Mouse (Mus musculus): ENCODE results near the gene Pnpla7. TPM values are rescaled to one million over a fixed set of nuclear protein-coding genes. Genes with fewer than 3 reads are reported as not detected.

Pnpla7 gene
- 4.5 TPM for polyA plus RNA-seq (2014; fragmentation: Illumina TruSeq; extraction: RNeasy Lipid Tissue Mini Kit (QIAGEN cat#74804); ENCODE audit: low read depth, low replicate concordance)

DNA sequence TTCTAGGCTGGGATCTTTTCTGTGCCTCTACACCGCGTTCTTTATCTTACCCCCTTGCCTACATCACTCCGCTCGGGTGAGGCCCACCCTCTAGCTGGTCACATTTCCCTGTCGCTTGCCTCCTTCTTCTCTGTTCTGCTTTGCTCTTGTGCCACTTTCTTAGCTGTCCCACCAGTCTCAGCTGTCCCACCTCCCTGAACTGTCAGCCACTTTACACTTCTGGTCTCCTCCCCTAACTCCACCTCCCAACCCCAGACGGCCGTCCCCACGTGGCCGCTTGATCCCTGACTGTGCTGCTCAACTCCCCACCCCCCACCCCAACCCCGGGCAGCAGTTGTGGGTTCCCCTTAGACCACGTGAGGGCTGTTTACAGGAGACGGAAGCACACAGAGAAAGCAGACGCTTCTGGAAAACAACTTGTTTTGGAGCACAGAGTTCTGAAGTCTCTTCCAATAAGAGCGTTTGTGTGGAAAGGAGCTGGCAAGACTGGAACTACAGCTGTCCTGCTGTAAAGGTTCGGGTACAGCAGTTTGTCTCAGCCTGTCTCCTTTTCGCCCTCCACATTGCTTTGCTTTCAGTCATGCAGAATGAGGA lies at the start of gene Pnpla7:
Gene Pnpla7, plus strand, starts transcription at position 330 of the 594 bp plus-strand sequence.

DNA sequence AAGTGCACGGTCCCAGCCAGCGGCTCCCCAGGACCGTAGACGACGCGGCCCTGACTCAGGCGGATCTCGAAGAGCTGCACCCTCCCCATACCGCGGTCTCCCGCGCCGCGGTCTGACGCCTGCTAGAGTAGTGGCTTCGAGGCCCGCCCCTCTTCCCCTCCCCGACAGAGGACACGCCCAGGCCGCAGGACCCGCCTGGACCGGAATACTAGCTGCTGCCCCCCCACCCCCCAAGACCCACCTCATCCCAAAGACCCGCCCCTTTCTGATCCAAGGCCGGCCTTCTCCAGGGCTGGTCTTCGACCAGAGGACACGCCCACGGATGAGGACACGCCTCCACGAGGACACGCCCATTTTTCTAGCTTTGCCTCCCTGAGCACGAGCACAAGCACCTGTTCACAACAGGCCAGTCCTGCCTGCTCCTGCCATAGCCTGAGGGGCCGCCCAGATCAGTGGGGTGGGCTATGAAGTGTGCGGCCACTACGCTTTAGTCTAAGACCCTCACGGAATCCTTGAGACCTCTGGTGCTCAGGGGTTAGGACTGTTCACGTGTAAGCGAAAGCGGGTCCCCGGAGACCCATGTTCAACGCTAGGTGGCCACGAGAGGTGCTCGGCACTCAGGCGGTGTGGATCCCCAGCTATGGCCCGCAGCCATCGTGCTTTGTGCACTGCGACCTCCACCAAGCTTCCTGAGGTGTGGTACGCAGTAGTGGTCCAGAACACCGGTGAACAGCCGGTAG lies 40.6 kb upstream of the Pnpla7 start, which contains the start of gene Arrdc1:
Gene Arrdc1, minus strand, starts transcription at position 196 of the 740 bp plus-strand sequence.

DNA sequence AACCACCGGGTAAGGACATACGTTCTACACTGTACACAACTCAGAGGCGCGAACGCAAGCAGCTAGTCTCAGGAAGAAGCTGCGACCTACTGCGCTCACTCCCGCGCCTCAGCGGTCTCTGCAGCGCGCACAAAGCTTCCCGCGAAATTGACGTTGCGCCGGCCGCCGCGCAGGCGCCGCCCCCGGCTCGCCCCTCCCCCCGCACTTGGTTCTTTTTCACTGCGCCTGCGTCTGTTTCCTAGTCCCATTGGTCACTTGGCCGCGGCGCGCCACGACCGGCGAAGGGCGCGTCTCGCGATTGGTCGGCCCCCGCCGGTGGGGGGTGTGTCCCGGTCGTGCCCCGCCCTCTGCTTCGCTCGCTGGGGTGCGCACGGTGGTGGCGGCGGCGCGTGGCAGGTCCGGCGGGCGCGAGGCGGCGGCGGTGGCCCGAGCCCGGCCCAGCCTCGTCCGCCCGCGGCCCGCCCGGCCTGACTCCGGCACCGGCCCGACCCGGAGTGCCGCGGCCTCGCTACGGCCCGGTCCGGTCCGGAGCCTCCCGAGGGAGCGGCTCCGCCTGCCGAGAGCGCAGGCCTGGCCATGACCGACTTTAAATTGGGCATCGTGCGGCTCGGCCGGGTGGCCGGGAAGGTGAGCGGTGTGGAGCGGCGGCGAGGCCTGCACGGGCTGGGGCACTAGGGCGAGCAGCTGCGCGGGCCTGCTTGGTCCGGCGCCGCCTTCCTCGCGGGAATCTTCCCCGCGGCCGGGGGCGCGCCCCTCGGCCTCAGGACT lies 26.2 kb upstream of the Pnpla7 start, which contains the start of gene Zmynd19:
Gene Zmynd19, plus strand, starts transcription at position 372 of the 768 bp plus-strand sequence.

DNA sequence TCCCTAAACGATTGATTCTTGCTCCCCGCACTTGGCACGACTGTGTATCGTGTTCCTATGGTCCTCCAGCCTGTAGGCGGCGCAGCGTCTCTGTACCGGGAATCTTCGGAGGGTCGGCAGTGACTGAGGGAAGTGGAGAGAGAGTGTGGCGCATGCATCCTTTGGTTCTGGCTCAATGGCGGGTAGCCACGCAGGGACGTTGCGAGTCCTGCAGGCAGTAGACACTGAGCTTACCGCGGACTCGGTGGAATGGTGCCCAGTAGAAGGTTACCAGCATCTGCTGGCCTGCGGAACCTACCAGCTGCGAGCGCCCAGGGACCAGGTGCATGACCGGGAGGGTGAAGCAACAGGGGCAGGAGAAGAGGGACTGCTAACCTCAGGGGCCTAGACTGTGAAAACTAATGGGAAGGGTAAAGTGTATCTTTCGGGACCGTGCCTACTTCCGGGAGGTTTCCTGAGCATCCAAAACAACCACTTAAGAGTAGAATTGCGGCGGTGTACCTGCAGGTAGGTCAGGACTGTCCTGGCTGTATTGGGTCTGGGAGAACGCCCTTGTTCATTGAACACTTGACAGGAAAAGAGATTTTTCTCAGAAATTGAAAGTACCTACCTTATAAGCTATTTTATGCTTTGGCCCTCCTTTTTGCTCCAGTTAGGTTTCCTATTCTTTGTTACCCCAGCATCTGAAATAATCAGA lies 13.4 kb upstream of the Pnpla7 start, which contains the start of gene Dph7:
Gene Dph7, plus strand, starts transcription at position 97 of the 697 bp plus-strand sequence.

DNA sequence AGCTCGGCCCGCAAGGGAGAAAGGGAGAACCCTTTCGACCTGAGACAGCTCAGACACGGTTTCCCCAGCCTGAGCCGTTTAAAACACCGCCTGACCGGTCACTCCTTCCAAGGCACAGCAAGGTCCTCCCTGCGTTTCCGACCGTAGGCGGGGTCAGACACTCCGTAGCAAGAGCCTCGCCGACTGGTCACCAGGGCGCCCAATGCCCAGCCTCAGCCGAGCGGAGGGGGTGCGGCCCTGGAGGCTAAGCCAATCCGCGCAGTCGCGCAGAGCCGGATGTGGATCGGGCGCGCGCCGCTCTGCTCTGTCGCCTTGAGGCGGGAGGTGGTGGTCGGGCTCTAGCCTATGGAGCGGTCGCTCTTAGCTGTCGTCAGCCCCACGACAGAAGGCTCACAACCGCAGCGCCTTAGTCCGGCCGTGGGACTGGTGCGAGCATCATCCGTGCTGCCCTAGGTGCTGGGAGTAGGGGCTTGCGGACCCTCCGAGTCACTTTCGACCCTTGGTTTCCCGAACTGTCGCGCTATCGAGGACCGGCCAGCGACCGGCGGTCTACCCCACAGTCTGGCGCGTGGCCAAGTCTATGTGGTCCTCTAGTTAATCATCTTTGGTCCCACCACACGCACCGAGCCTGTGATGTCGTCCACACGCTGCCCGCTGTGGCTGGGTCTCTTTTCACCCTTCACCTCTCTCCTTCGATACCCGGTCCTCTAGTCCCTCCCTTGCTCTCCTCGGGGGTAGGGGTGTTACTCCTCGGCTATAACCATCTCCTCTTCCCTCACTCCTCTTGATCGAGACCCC lies 728 bp upstream of the Pnpla7 start, which contains the start of gene Mrpl41:
Gene Mrpl41, minus strand, starts transcription at position 193 of the 798 bp plus-strand sequence.

DNA sequence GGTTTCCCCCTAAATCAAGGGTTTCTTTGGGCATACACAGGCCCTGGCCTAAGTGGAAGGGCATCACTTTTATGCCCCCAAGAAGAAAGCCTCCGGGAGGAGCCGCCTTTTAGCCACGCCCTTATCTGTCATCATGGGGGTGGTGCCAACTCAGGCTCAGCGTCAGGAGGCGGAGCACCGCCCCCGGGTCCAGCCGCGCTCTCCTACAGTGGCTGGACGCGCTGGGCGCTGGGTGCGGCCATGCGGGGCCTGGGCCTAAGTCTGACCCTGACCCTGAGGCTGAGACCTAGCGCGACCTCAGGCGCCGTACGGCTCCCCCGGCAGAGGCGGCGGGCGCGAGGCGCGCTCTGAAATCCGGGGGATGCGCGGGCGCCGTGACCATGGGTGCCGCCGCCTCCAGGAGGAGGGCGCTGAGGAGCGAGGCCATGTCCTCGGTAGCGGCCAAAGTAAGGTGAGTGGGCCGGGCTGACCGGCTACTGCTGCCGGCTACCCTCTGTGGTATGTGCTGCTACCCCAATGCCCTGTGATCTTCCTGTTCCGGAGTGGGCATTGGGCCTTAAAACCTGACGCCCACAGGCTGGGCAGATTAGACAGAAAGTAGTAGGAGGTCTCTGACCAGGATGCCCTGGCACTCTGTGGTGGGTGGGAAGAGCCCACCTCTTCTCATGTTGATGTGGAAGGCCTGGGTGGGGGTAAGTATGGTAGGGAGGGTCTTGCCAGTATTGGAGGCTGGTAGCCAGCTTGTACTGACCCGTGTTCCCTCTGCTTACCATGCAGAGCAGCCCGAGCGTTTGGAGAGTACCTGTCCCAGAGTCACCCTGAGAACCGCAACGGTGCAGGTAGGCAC lies 78.6 kb downstream of the Pnpla7 start, which contains the start of gene Nsmf:
Gene Nsmf, plus strand, starts transcription at position 135 of the 847 bp plus-strand sequence.

DNA sequence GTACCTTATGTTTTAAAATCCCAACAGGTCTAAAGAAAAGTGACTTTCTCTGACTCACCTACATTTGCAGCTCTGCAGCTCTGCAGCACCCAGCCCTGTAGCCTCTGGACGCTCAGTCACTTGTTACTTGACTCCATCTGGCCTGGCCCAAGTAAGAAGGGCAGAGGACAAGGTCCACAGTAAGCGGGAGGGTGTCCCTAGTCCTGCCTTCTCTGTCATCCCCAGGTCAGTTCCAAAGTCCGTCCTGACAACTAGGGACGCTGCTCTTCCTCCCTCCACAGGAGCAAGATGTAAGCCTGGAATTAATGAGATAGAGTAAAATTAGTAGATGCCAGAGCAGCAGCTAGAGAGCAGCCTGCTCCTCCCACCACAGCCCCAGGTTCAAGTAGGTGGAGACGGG lies 104.2 kb downstream of the Pnpla7 start, which contains the start of gene Entpd8:
Gene Entpd8, plus strand, starts transcription at position 229 of the 400 bp plus-strand sequence.

DNA sequence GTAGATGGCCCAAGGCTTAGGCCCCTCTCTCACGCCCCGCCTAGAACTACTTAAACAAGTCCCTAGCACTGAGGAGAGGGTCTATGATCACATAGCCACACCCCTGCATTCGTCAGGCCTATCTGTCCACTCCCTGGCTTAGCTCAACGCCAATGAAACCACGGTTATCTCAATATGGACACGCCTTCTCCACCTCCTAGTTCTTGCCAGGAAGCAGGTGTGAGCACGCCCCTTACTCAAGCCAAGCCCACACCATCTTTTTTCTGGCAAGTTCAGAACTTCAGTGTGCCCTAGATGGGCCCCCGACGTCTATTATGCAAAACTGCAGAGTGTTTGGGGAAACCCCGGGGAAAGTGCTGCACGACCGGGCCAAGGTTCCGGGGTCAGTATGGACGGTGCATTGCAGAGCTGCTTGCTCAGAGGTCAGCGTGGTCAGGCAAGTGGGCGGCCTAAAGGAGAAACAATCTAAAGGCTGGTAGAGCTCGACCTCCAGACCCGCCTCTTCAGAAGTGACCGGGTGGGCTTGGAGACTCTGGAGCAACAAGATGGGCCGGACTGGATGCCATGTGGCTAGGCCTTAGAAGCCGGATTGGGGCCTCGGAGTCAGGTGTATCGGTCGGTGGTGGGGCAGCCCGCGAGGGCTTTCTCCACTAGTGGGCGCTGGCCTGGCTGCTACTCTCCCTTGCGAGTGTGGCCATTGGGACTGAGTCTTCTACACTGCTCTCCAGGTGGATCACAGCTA lies 119.4 kb downstream of the Pnpla7 start, which contains the start of gene Noxa1:
Gene Noxa1, minus strand, starts transcription at position 41 of the 742 bp plus-strand sequence.

Other genes starting within 250 kb of the Pnpla7 start
- 2.7 TPM for gene Cacna1b, start 212.9 kb upstream of the Pnpla7 start, polyA plus RNA-seq (2014; fragmentation: Illumina TruSeq; extraction: RNeasy Lipid Tissue Mini Kit (QIAGEN cat#74804); ENCODE audit: low read depth, low replicate concordance)
- gene Ehmt1, start 56.4 kb upstream of the Pnpla7 start, polyA plus RNA-seq (2014; fragmentation: Illumina TruSeq; extraction: RNeasy Lipid Tissue Mini Kit (QIAGEN cat#74804); ENCODE audit: low read depth, low replicate concordance), result 22.2 TPM
- 36.0 TPM for gene Arrdc1, start 40.8 kb upstream of the Pnpla7 start, polyA plus RNA-seq (2014; fragmentation: Illumina TruSeq; extraction: RNeasy Lipid Tissue Mini Kit (QIAGEN cat#74804); ENCODE audit: low read depth, low replicate concordance)
- gene Zmynd19, start 26.2 kb upstream of the Pnpla7 start, polyA plus RNA-seq (2014; fragmentation: Illumina TruSeq; extraction: RNeasy Lipid Tissue Mini Kit (QIAGEN cat#74804); ENCODE audit: low read depth, low replicate concordance), result 6.0 TPM
- 2.6 TPM for gene Dph7, start 13.6 kb upstream of the Pnpla7 start, polyA plus RNA-seq (2014; fragmentation: Illumina TruSeq; extraction: RNeasy Lipid Tissue Mini Kit (QIAGEN cat#74804); ENCODE audit: low read depth, low replicate concordance)
- 27.3 TPM for gene Mrpl41, start 935 bp upstream of the Pnpla7 start, polyA plus RNA-seq (2014; fragmentation: Illumina TruSeq; extraction: RNeasy Lipid Tissue Mini Kit (QIAGEN cat#74804); ENCODE audit: low read depth, low replicate concordance)
- 6.8 TPM for gene Nsmf, start 78.3 kb downstream of the Pnpla7 start, polyA plus RNA-seq (2014; fragmentation: Illumina TruSeq; extraction: RNeasy Lipid Tissue Mini Kit (QIAGEN cat#74804); ENCODE audit: low read depth, low replicate concordance)
- 39.5 TPM for gene Entpd8, start 104.3 kb downstream of the Pnpla7 start, polyA plus RNA-seq (2014; fragmentation: Illumina TruSeq; extraction: RNeasy Lipid Tissue Mini Kit (QIAGEN cat#74804); ENCODE audit: low read depth, low replicate concordance)
- gene Noxa1, start 119.1 kb downstream of the Pnpla7 start, polyA plus RNA-seq (2014; fragmentation: Illumina TruSeq; extraction: RNeasy Lipid Tissue Mini Kit (QIAGEN cat#74804); ENCODE audit: low read depth, low replicate concordance), result 1.2 TPM
- 14.4 TPM for gene Nrarp, start 204.7 kb downstream of the Pnpla7 start, polyA plus RNA-seq (2014; fragmentation: Illumina TruSeq; extraction: RNeasy Lipid Tissue Mini Kit (QIAGEN cat#74804); ENCODE audit: low read depth, low replicate concordance)
- 3.9 TPM for gene Tor4a, start 220.9 kb downstream of the Pnpla7 start, polyA plus RNA-seq (2014; fragmentation: Illumina TruSeq; extraction: RNeasy Lipid Tissue Mini Kit (QIAGEN cat#74804); ENCODE audit: low read depth, low replicate concordance)
- 6.1 TPM for gene Nelfb, start 235.5 kb downstream of the Pnpla7 start, polyA plus RNA-seq (2014; fragmentation: Illumina TruSeq; extraction: RNeasy Lipid Tissue Mini Kit (QIAGEN cat#74804); ENCODE audit: low read depth, low replicate concordance)
- gene Stpg3, start 238.6 kb downstream of the Pnpla7 start, polyA plus RNA-seq (2014; fragmentation: Illumina TruSeq; extraction: RNeasy Lipid Tissue Mini Kit (QIAGEN cat#74804); ENCODE audit: low read depth, low replicate concordance), result not detected
- gene Fam166a, start 242.7 kb downstream of the Pnpla7 start, polyA plus RNA-seq (2014; fragmentation: Illumina TruSeq; extraction: RNeasy Lipid Tissue Mini Kit (QIAGEN cat#74804); ENCODE audit: low read depth, low replicate concordance), result not detected
- gene Tubb4b, start 248.7 kb downstream of the Pnpla7 start, polyA plus RNA-seq (2014; fragmentation: Illumina TruSeq; extraction: RNeasy Lipid Tissue Mini Kit (QIAGEN cat#74804); ENCODE audit: low read depth, low replicate concordance), result 58.7 TPM

Measured in sigmoid colon, adult 10 weeks (tissue).